Mouse (Mus musculus) frontal cortex, postnatal 36 days (tissue): Measurements from ENCODE around the gene Kcnmb2.

ENCODE experiments used
- DNase-seq, 2 experiments: peaks; one replicate each; pipeline ENCODE4 v3.0.0; 2022; ENCODE audit warnings: low spot score in 2 of 2

Gene Kcnmb2

GRCm38 (mm10) chr3:32012205-32012931 lies 110.1 kb downstream of the Kcnmb2 start:
- no peak for DNase-seq

- no peak for DNase-seq
Measured at GRCm38 (mm10) chr3:32020981-32021380, 118.7 kb downstream of the Kcnmb2 start.

GRCm38 (mm10) chr3:32029375-32030050 lies 127.2 kb downstream of the Kcnmb2 start:
- no peak for DNase-seq

GRCm38 (mm10) chr3:32032381-32032780 lies 130.1 kb downstream of the Kcnmb2 start:
- DNase-seq = no peak

- peak; percentile 38 to 69 for DNase-seq
Measured at GRCm38 (mm10) chr3:32043814-32044213, 141.5 kb downstream of the Kcnmb2 start.

- DNase-seq = no peak
Measured at GRCm38 (mm10) chr3:32048777-32049176, 146.5 kb downstream of the Kcnmb2 start.

- no peak for DNase-seq
Measured at GRCm38 (mm10) chr3:32052596-32052995, 150.3 kb downstream of the Kcnmb2 start.

- no peak for DNase-seq
Measured at GRCm38 (mm10) chr3:32053610-32054241, 151.4 kb downstream of the Kcnmb2 start.

- DNase-seq = peak in 1 of 2 experiments; percentile 54
Measured at GRCm38 (mm10) chr3:32059888-32060656, 157.8 kb downstream of the Kcnmb2 start.

GRCm38 (mm10) chr3:32062685-32063084 lies 160.4 kb downstream of the Kcnmb2 start:
- no peak for DNase-seq

- no peak for DNase-seq
Measured at GRCm38 (mm10) chr3:32063312-32063711, 161.0 kb downstream of the Kcnmb2 start.

GRCm38 (mm10) chr3:32067004-32067935 lies 165.0 kb downstream of the Kcnmb2 start:
- DNase-seq = no peak

- DNase-seq = peak in 1 of 2 experiments; percentile 14
Measured at GRCm38 (mm10) chr3:32073881-32074280, 171.6 kb downstream of the Kcnmb2 start.

- no peak for DNase-seq
Measured at GRCm38 (mm10) chr3:32088762-32089161, 186.5 kb downstream of the Kcnmb2 start.

- no peak for DNase-seq
Measured at GRCm38 (mm10) chr3:32101391-32101790, 199.1 kb downstream of the Kcnmb2 start.

GRCm38 (mm10) chr3:32119851-32120250 lies 217.5 kb downstream of the Kcnmb2 start:
- no peak for DNase-seq

GRCm38 (mm10) chr3:32121731-32122130 lies 219.4 kb downstream of the Kcnmb2 start:
- no peak for DNase-seq

- DNase-seq = no peak
Measured at GRCm38 (mm10) chr3:32125431-32125830, 223.1 kb downstream of the Kcnmb2 start.

- no peak for DNase-seq
Measured at GRCm38 (mm10) chr3:32128391-32128790, 226.1 kb downstream of the Kcnmb2 start.

GRCm38 (mm10) chr3:32130696-32131095 lies 228.4 kb downstream of the Kcnmb2 start:
- DNase-seq = no peak
